Mouse (Mus musculus) brain, embryonic 14.5 days (tissue): ENCODE measurements at regions not wholly inside any gene's neighbourhood (a gene's known extent, or its start where the extent isn't known, plus 50 kb on each side); places are given as distances from the start of the nearest gene placed in this dataset.

Experiments
- CTCF ChIP-seq: fragments of 200-500 bp; IDR thresholded peaks from 2 replicates; pipeline ENCODE4 v1.5.1; 2012; ENCODE audit warnings: inconsistent platforms, mild to moderate bottlenecking, moderate library complexity, borderline replicate concordance; ENCODE audit not compliant: insufficient read depth, insufficient read length; ENCODE audit errors: extremely low read depth
- POLR2A ChIP-seq: fragments of 200-500 bp; IDR thresholded peaks from 2 replicates; pipeline ENCODE4 v1.6.1; 2012; ENCODE audit warnings: mild to moderate bottlenecking, inconsistent platforms, borderline replicate concordance; ENCODE audit not compliant: poor library complexity, insufficient read depth, insufficient read length, severe bottlenecking; ENCODE audit errors: extremely low read depth

DNA sequence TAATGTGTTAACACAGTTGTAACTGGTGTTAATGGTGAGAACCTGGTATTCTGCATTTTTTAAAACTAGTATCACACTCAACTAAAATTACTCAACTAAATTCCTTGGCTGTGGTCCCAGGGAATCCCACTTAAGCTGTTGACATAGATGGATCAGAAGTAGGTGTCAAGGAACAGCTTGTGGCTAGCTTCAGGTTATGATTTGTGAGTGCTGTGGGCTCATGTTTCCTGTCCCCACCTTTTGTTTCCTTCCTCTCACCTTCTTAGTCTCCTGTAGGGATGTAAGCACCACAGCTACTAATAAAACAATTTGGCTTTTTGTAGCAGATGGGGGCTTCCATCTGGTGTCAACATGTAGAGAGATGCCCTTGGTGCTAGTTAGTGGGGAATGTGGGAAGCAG lies 347.3 kb downstream of the Tmem161b start:
- no peak for TF ChIP-seq POLR2A
- TF ChIP-seq CTCF = no peak
